Mouse (Mus musculus) embryonic fibroblast, embryonic 13.5 days (primary cell): ENCODE data around the gene 1700037C18Rik.

Experiments used
- CTCF ChIP-seq: IDR thresholded peaks from 2 replicates; pipeline ENCODE4 v1.5.1; 2011; ENCODE audit warnings: mild to moderate bottlenecking, control low read depth, low read length, moderate library complexity, borderline replicate concordance; ENCODE audit not compliant: insufficient read depth
- POLR2A ChIP-seq: IDR thresholded peaks from 2 replicates; pipeline ENCODE4 v1.6.1; 2011; ENCODE audit warnings: low read depth, mild to moderate bottlenecking, control low read depth, low read length, moderate library complexity

DNA sequence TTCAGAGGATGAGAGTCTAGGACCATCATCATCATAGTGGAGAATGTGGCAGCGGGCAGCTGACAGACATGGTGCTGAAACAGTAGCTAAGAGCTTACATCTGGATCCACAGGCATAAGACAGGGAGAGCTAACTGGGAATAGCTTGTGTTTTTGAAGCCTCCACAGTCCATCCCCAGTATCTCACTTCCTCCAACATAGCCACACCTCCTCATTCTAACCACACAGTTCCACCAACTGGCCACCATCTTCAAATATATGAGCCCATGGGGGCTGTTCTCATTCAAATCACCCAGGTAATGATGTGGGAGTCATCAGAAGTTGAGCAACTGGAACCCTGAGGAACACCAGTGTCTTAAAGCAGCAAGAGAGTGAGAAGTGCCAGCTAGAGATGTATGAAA lies 42.7 kb upstream of the 1700037C18Rik start:
- TF ChIP-seq CTCF, result no peak
- TF ChIP-seq POLR2A, result no peak
